Mouse (Mus musculus) thymus, postnatal 10 days (tissue): ENCODE measurements around the gene Cbarp.
A peak's percentile ranks its signal among the peaks of the same experiment; 100 is the strongest.

Experiments used
- DNase-seq, 2 experiments: peaks; one replicate each; pipeline ENCODE4 v3.0.0; 2021; ENCODE audit warnings: low spot score in 2 of 2

The Cbarp gene

GRCm38 (mm10) chr10:80156752-80157053 is 16.1 kb upstream of the Cbarp start:
- no peak for DNase-seq

- DNase-seq, result no peak
Observed at GRCm38 (mm10) chr10:80156002-80156751, 15.5 kb upstream of the Cbarp start.

- no peak for DNase-seq
Observed at GRCm38 (mm10) chr10:80155277-80155676, 14.6 kb upstream of the Cbarp start.

- no peak for DNase-seq
Observed at GRCm38 (mm10) chr10:80154384-80154783, 13.7 kb upstream of the Cbarp start.

- DNase-seq, result no peak
Observed at GRCm38 (mm10) chr10:80153713-80154112, 13.1 kb upstream of the Cbarp start.

- no peak for DNase-seq
Observed at GRCm38 (mm10) chr10:80152873-80153260, 12.2 kb upstream of the Cbarp start.

GRCm38 (mm10) chr10:80152071-80152872 is 11.6 kb upstream of the Cbarp start:
- no peak for DNase-seq

- DNase-seq, result peak in 1 of 2 experiments; percentile 66
Observed at GRCm38 (mm10) chr10:80151211-80152034, 10.8 kb upstream of the Cbarp start.

GRCm38 (mm10) chr10:80150226-80151210 is 9.9 kb upstream of the Cbarp start:
- peak; percentile 81 to 85 for DNase-seq

- peak; percentile 96 to 98 for DNase-seq
Observed at GRCm38 (mm10) chr10:80149291-80150225, 8.9 kb upstream of the Cbarp start.

GRCm38 (mm10) chr10:80148610-80149290 is 8.1 kb upstream of the Cbarp start:
- peak; percentile 91 to 97 for DNase-seq

- peak; percentile 70 to 75 for DNase-seq
Observed at GRCm38 (mm10) chr10:80147719-80148601, 7.3 kb upstream of the Cbarp start, which contains the start of gene Midn. TSS of gene Midn (plus strand) at chr10:80148272.

GRCm38 (mm10) chr10:80147146-80147718 is 6.6 kb upstream of the Cbarp start:
- no peak for DNase-seq

- DNase-seq, result no peak
Observed at GRCm38 (mm10) chr10:80146568-80147011, 6.0 kb upstream of the Cbarp start.

- DNase-seq, result no peak
Observed at GRCm38 (mm10) chr10:80145896-80146295, 5.3 kb upstream of the Cbarp start.

GRCm38 (mm10) chr10:80144864-80145838 is 4.5 kb upstream of the Cbarp start:
- peak; percentile 58 to 77 for DNase-seq

GRCm38 (mm10) chr10:80144159-80144558 is 3.5 kb upstream of the Cbarp start:
- no peak for DNase-seq
